Mouse (Mus musculus) MEL (cell line): ENCODE data around the gene Oxsr1. TPM values are rescaled to one million over a fixed set of nuclear protein-coding genes. Genes with fewer than 3 reads are reported as not detected.

Experiments
- DNase-seq: peaks from one replicate; pipeline ENCODE4 v3.0.0; 2011; ENCODE audit warnings: low read depth, low spot score
- H3K27ac ChIP-seq: 2 replicates; pipeline ENCODE4 v1.5.1; 2012; ENCODE audit warnings: low read depth, mild to moderate bottlenecking, control low read depth, low read length, moderate library complexity; ENCODE audit not compliant: control insufficient read depth
- H3K27me3 ChIP-seq, 2 experiments: fragments of 150-350 bp in 1 of 2; sonication (generic) in 1 of 2; 2 replicates each; pipeline ENCODE4 v1.6.1; 2012; ENCODE audit warnings: low read length in 2 of 2, mild to moderate bottlenecking in 2 of 2, improper control_type of control experiment in 1 of 2, moderate library complexity in 1 of 2; ENCODE audit not compliant: insufficient read depth in 2 of 2, control insufficient read depth in 1 of 2
- H3K36me3 ChIP-seq, 2 experiments: 2 replicates each; pipeline ENCODE4 v1.6.1; 2012 to 2014; ENCODE audit warnings: low read length in 2 of 2, improper control_type of control experiment in 1 of 2, inconsistent platforms in 1 of 2, mild to moderate bottlenecking in 1 of 2; ENCODE audit not compliant: insufficient read depth in 2 of 2, control insufficient read depth in 1 of 2
- H3K4me1 ChIP-seq, 2 experiments: fragments of 150-350 bp in 1 of 2; sonication (generic) in 1 of 2; 2 replicates each; pipeline ENCODE4 v1.6.1; 2012; ENCODE audit warnings: low read length in 2 of 2, improper control_type of control experiment in 1 of 2, mild to moderate bottlenecking in 1 of 2; ENCODE audit not compliant: insufficient read depth in 2 of 2, control insufficient read depth in 1 of 2
- H3K4me3 ChIP-seq, 2 experiments: fragments of 150-350 bp in 1 of 2; sonication (generic) in 1 of 2; 2 replicates each; pipeline ENCODE4 v1.5.1; 2012; ENCODE audit warnings: low read depth in 2 of 2, low read length in 2 of 2, mild to moderate bottlenecking in 2 of 2, moderate library complexity in 2 of 2, control low read depth in 1 of 2, improper control_type of control experiment in 1 of 2; ENCODE audit not compliant: control insufficient read depth in 1 of 2, insufficient read depth in 1 of 2
- H3K79me2 ChIP-seq: 2 replicates; pipeline ENCODE4 v1.6.1; 2012; ENCODE audit warnings: mild to moderate bottlenecking, low read length, moderate library complexity; ENCODE audit not compliant: control insufficient read depth, poor library complexity, insufficient read depth
- H3K9ac ChIP-seq: 2 replicates; pipeline ENCODE4 v1.6.1; 2012; ENCODE audit warnings: low read depth, mild to moderate bottlenecking, control low read depth, low read length, moderate library complexity; ENCODE audit not compliant: control insufficient read depth, poor library complexity, severe bottlenecking
- H3K9me3 ChIP-seq: fragments of 150-350 bp; sonication (generic); replicated peaks from 2 replicates; pipeline ENCODE4 v1.6.1; 2012; ENCODE audit warnings: mild to moderate bottlenecking, low read length, improper control_type of control experiment, moderate library complexity; ENCODE audit not compliant: insufficient read depth
- CHD1 ChIP-seq: IDR thresholded peaks from 2 replicates; pipeline ENCODE4 v1.6.1; 2012; ENCODE audit warnings: low read depth, mild to moderate bottlenecking, inconsistent platforms, low read length, improper control_type of control experiment
- CHD2 ChIP-seq: IDR thresholded peaks from 2 replicates; pipeline ENCODE4 v1.6.1; 2011; ENCODE audit warnings: low read length, improper control_type of control experiment
- E2F4 ChIP-seq: IDR thresholded peaks from 2 replicates; pipeline ENCODE4 v1.6.1; 2011; ENCODE audit warnings: low read depth, low read length, improper control_type of control experiment, borderline replicate concordance
- ELF1 ChIP-seq: IDR thresholded peaks from 2 replicates; pipeline ENCODE4 v1.6.1; 2014; ENCODE audit warnings: low read depth, mild to moderate bottlenecking, inconsistent platforms, low read length, improper control_type of control experiment, moderate library complexity
- ETS1 ChIP-seq: IDR thresholded peaks from 2 replicates; pipeline ENCODE4 v1.6.1; 2012; ENCODE audit warnings: low read depth, mild to moderate bottlenecking, inconsistent platforms, low read length, improper control_type of control experiment, moderate library complexity
- GABPA ChIP-seq: IDR thresholded peaks from 2 replicates; pipeline ENCODE4 v1.6.1; 2012; ENCODE audit warnings: low read depth, mild to moderate bottlenecking, inconsistent platforms, low read length, improper control_type of control experiment, moderate library complexity
- GATA1 ChIP-seq: IDR thresholded peaks from 2 replicates; pipeline ENCODE4 v1.6.1; 2011; ENCODE audit warnings: low read depth, low read length, improper control_type of control experiment
- HCFC1 ChIP-seq: IDR thresholded peaks from 2 replicates; pipeline ENCODE4 v1.6.1; 2012; ENCODE audit warnings: low read depth, mild to moderate bottlenecking, inconsistent platforms, low read length, improper control_type of control experiment, moderate library complexity
- KAT2A ChIP-seq: conservative IDR thresholded peaks from 2 replicates; pipeline ENCODE4 v1.6.1; 2012; ENCODE audit warnings: low read depth, low read length, improper control_type of control experiment, inconsistent platforms
- MAX ChIP-seq: IDR thresholded peaks from 2 replicates; pipeline ENCODE4 v1.6.1; 2011; ENCODE audit warnings: low read length, improper control_type of control experiment
- MAZ ChIP-seq: IDR thresholded peaks from 2 replicates; pipeline ENCODE4 v1.6.1; 2012; ENCODE audit warnings: low read depth, mild to moderate bottlenecking, inconsistent platforms, low read length, improper control_type of control experiment
- MEF2A ChIP-seq: IDR thresholded peaks from 2 replicates; pipeline ENCODE4 v1.6.1; 2014; ENCODE audit warnings: low read depth, mild to moderate bottlenecking, inconsistent platforms, low read length, improper control_type of control experiment; ENCODE audit not compliant: poor library complexity, insufficient replicate concordance, severe bottlenecking; ENCODE audit errors: extremely low read depth
- MXI1 ChIP-seq: IDR thresholded peaks from 2 replicates; pipeline ENCODE4 v1.6.1; 2011; ENCODE audit warnings: mild to moderate bottlenecking, low read depth, low read length, improper control_type of control experiment
- MYB ChIP-seq: IDR thresholded peaks from 2 replicates; pipeline ENCODE4 v1.6.1; 2011; ENCODE audit warnings: mild to moderate bottlenecking, low read depth, low read length, improper control_type of control experiment
- NELFE ChIP-seq: IDR thresholded peaks from 2 replicates; pipeline ENCODE4 v1.6.1; 2011; ENCODE audit warnings: low read depth, low read length, improper control_type of control experiment
- NRF1 ChIP-seq: IDR thresholded peaks from 2 replicates; pipeline ENCODE4 v1.6.1; 2014; ENCODE audit warnings: low read depth, mild to moderate bottlenecking, inconsistent platforms, low read length, improper control_type of control experiment, moderate library complexity; ENCODE audit not compliant: poor library complexity, insufficient read depth, severe bottlenecking
- POLR2AphosphoS2 ChIP-seq: IDR thresholded peaks from 2 replicates; pipeline ENCODE4 v1.6.1; 2011; ENCODE audit warnings: low read length, improper control_type of control experiment
- RAD21 ChIP-seq: IDR thresholded peaks from 2 replicates; pipeline ENCODE4 v1.6.1; 2011; ENCODE audit warnings: mild to moderate bottlenecking, low read depth, low read length, improper control_type of control experiment
- SMC3 ChIP-seq: IDR thresholded peaks from 2 replicates; pipeline ENCODE4 v1.6.1; 2011; ENCODE audit warnings: low read depth, low read length, improper control_type of control experiment
- UBTF ChIP-seq: IDR thresholded peaks from 2 replicates; pipeline ENCODE4 v1.6.1; 2012; ENCODE audit warnings: low read depth, mild to moderate bottlenecking, inconsistent platforms, low read length, improper control_type of control experiment, moderate library complexity, borderline replicate concordance; ENCODE audit not compliant: insufficient read depth
- USF2 ChIP-seq, 2 experiments: IDR thresholded peaks; 2 replicates each; pipeline ENCODE4 v1.6.1; 2011 to 2012; ENCODE audit warnings: improper control_type of control experiment in 2 of 2, low read length in 2 of 2, borderline replicate concordance in 1 of 2, inconsistent platforms in 1 of 2, low read depth in 1 of 2, mild to moderate bottlenecking in 1 of 2; ENCODE audit not compliant: insufficient read depth in 1 of 2
- ZNF384 ChIP-seq: IDR thresholded peaks from 2 replicates; pipeline ENCODE4 v1.6.1; 2012; ENCODE audit warnings: low read depth, mild to moderate bottlenecking, inconsistent platforms, low read length, improper control_type of control experiment
- polyA plus RNA-seq, 2 experiments: library from polyadenylated mRNA; stranded (reverse) in 1 of 2; unstranded in 1 of 2; fragments of >175 nt in 1 of 2; fragments of >200 nt in 1 of 2; gene quantifications; 2 replicates each; pipeline versions ENCODE4 v1.2.1 to v1.2.4; 2012; ENCODE audit warnings: low replicate concordance in 2 of 2, low read depth in 1 of 2; ENCODE audit not compliant: insufficient read length in 2 of 2, insufficient read depth in 1 of 2, missing spikeins in 1 of 2
- total RNA-seq: library from RNA; depleted of rRNA; stranded (reverse); fragments of 300-350 nt; gene quantifications from 2 replicates; pipeline ENCODE4 v1.2.3, GENCODE M21; 2012

The Oxsr1 gene
- total and polyA plus RNA-seq, 3 experiments: 25.6 to 304 (median 37.6) TPM

GRCm38 (mm10) chr9:119203617-119204016 lies 118.6 kb downstream of the Oxsr1 start (continued):
- TF ChIP-seq KAT2A (no peak), E2F4 (no peak)

DNA sequence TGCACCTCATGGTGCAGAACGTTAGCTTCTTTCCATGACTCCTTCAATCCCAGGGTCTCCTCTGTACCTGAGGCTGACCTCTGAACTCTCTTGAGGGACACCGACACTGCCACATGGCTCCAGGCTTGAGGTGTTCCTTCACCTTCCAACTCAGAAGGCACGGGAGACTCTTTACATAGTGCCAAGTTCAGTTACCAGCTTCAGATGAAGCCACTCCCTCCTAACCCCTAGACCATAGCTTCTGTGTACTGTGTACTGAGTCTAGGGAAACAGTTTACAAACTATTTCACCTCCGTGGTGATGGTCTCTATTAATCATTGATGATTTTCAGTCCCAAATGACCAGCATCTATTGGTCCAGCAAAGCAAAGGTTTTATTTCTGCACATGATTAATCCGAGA lies 120.6 kb downstream of the Oxsr1 start:
- no peak overlapping the region for H3K9ac ChIP-seq
- no peak for DNase-seq
- no peaks in the 10 kb centered on the region for H3K27me3 ChIP-seq
- H3K4me3 ChIP-seq: no peak overlapping the region
- TF ChIP-seq CHD1: no peak
- no peak for TF ChIP-seq NELFE
- no peak for TF ChIP-seq POLR2AphosphoS2
- TF ChIP-seq HCFC1: no peak
- H3K79me2 ChIP-seq: no peaks in the 10 kb centered on the region
- H3K36me3 ChIP-seq: peaks cover 0 to 7% of the 10 kb centered on the region in 2 experiments; a peak in 1 of 4 replicates
- H3K27ac ChIP-seq: no peak overlapping the region
- H3K9me3 ChIP-seq: no peaks in the 10 kb centered on the region
- peaks cover 0 to 7% of the 10 kb centered on the region in 2 experiments; a peak in 3 of 4 replicates for H3K4me1 ChIP-seq

GRCm38 (mm10) chr9:119199151-119199861 lies 122.9 kb downstream of the Oxsr1 start:
- Histone ChIP-seq H3K4me1 (peaks cover 0 to 7% of the 10 kb centered on the region in 2 experiments; a peak in 3 of 4 replicates), H3K79me2 (no peaks in the 10 kb centered on the region), H3K9me3 (no peaks in the 10 kb centered on the region), H3K4me3 (no peak overlapping the region), H3K9ac (no peak overlapping the region), H3K27ac (no peak overlapping the region), H3K27me3 (no peaks in the 10 kb centered on the region), H3K36me3 (peaks cover 0 to 7% of the 10 kb centered on the region in 2 experiments; a peak in 1 of 4 replicates)
- DNase-seq: no peak
- TF ChIP-seq SMC3 (no peak), NRF1 (no peak), MYB (no peak), E2F4 (no peak), UBTF (no peak), CHD2 (no peak), RAD21 (no peak), USF2 (IDR thresholded peaks at IDR 0.05; ENCODE audit: borderline replicate concordance in 1 of 2, insufficient read depth in 1 of 2, low read depth in 1 of 2, low read length in 2 of 2) (no peak), HCFC1 (no peak), MXI1 (no peak), ETS1 (no peak), MAZ (no peak), ZNF384 (no peak), GABPA (no peak), MEF2A (no peak), CHD1 (no peak), ELF1 (no peak), MAX (no peak), GATA1 (no peak)
